Mouse (Mus musculus) right cerebral cortex, postnatal 25 days (tissue): ENCODE results near the gene Mrpl2.

Experiments used
- DNase-seq: peaks from one replicate; pipeline ENCODE4 v3.0.0; 2022

The Mrpl2 gene

GRCm38 (mm10) chr17:46673850-46674529, 28.0 kb downstream of the Mrpl2 start, which contains the start of gene Rrp36:
Gene Rrp36, minus strand, starts transcription at chr17:46674352.
- peak; percentile 91 for DNase-seq

- DNase-seq = no peak
Measured at GRCm38 (mm10) chr17:46674530-46675283, 28.7 kb downstream of the Mrpl2 start.

- no peak for DNase-seq
Measured at GRCm38 (mm10) chr17:46678416-46678815, 32.4 kb downstream of the Mrpl2 start, which contains the start of gene Mea1. Gene Mea1, plus strand, starts transcription at chr17:46678793.

GRCm38 (mm10) chr17:46678911-46679310, 32.9 kb downstream of the Mrpl2 start:
- DNase-seq = no peak

- DNase-seq = no peak
Measured at GRCm38 (mm10) chr17:46679843-46680759, 34.1 kb downstream of the Mrpl2 start.

GRCm38 (mm10) chr17:46680760-46681373, 34.8 kb downstream of the Mrpl2 start, which contains the start of gene Klhdc3:
Gene Klhdc3, minus strand, starts transcription at chr17:46680914.
- peak; percentile 97 for DNase-seq

- no peak for DNase-seq
Measured at GRCm38 (mm10) chr17:46681466-46682118, 35.6 kb downstream of the Mrpl2 start.

- no peak for DNase-seq
Measured at GRCm38 (mm10) chr17:46682654-46683389, 36.8 kb downstream of the Mrpl2 start.

GRCm38 (mm10) chr17:46685913-46686312, 39.9 kb downstream of the Mrpl2 start:
- no peak for DNase-seq

- DNase-seq = no peak
Measured at GRCm38 (mm10) chr17:46690665-46691064, 44.6 kb downstream of the Mrpl2 start.

GRCm38 (mm10) chr17:46691390-46691789, 45.4 kb downstream of the Mrpl2 start:
- DNase-seq = no peak

GRCm38 (mm10) chr17:46694517-46695063, 48.6 kb downstream of the Mrpl2 start:
- no peak for DNase-seq

- no peak for DNase-seq
Measured at GRCm38 (mm10) chr17:46698515-46698914, 52.5 kb downstream of the Mrpl2 start.

- no peak for DNase-seq
Measured at GRCm38 (mm10) chr17:46699245-46699644, 53.2 kb downstream of the Mrpl2 start.
